Mouse (Mus musculus) heart, embryonic 16.5 days (tissue): ENCODE measurements at regions not wholly inside any gene's neighbourhood (a gene's known extent, or its start where the extent isn't known, plus 50 kb on each side); places are given as distances from the start of the nearest gene placed in this dataset.

ENCODE experiments used
- ATAC-seq: fragments of 200-750 bp; cut with Nextera tagmentation; replicated peaks from 2 replicates; pipeline ENCODE4 v1.8.0; 2017; ENCODE audit warnings: moderate number of reproducible peaks; ENCODE audit not compliant: insufficient read depth, low FRiP score; ENCODE audit errors: extremely low read depth
- H3K27ac ChIP-seq: fragments of 300-500 bp; sonication (generic); 2 replicates; pipeline ENCODE4 v1.5.1; 2014; ENCODE audit warnings: mild to moderate bottlenecking, low read length, control low read depth, moderate library complexity
- H3K27me3 ChIP-seq: fragments of 300-500 bp; sonication (generic); 2 replicates; pipeline ENCODE4 v1.6.1; 2014; ENCODE audit warnings: low read length, mixed read lengths; ENCODE audit not compliant: control insufficient read depth, insufficient read depth
- H3K36me3 ChIP-seq: fragments of 300-500 bp; sonication (generic); 2 replicates; pipeline ENCODE4 v1.6.1; 2014; ENCODE audit not compliant: control insufficient read depth, insufficient read depth
- H3K4me1 ChIP-seq: fragments of 300-500 bp; sonication (generic); 2 replicates; pipeline ENCODE4 v1.6.1; 2014; ENCODE audit warnings: low read length, mixed read lengths; ENCODE audit not compliant: control insufficient read depth, insufficient read depth
- H3K4me2 ChIP-seq: fragments of 300-500 bp; sonication (generic); 2 replicates; pipeline ENCODE4 v1.6.1; 2014; ENCODE audit warnings: low read depth, mild to moderate bottlenecking, control low read depth, low read length
- H3K4me3 ChIP-seq: fragments of 300-500 bp; sonication (generic); 2 replicates; pipeline ENCODE4 v1.5.1; 2014; ENCODE audit warnings: mild to moderate bottlenecking, control low read depth, low read length
- H3K9ac ChIP-seq: fragments of 300-500 bp; sonication (generic); 2 replicates; pipeline ENCODE4 v1.6.1; 2014; ENCODE audit warnings: low read length, control low read depth
- H3K9me3 ChIP-seq: fragments of 300-500 bp; sonication (generic); replicated peaks from 2 replicates; pipeline ENCODE4 v1.6.1; 2016; ENCODE audit warnings: low read length; ENCODE audit not compliant: control insufficient read depth
- WGBS: fragments of 180-500 bp; shearing (Covaris S2); extraction: QIAGEN DNeasy Blood & Tissue Kit; methylation state at CpG from one replicate; pipeline ENCODE4 v1.1.7; 2014; 5-methylcytosine and 5-hydroxymethylcytosine counted together

DNA sequence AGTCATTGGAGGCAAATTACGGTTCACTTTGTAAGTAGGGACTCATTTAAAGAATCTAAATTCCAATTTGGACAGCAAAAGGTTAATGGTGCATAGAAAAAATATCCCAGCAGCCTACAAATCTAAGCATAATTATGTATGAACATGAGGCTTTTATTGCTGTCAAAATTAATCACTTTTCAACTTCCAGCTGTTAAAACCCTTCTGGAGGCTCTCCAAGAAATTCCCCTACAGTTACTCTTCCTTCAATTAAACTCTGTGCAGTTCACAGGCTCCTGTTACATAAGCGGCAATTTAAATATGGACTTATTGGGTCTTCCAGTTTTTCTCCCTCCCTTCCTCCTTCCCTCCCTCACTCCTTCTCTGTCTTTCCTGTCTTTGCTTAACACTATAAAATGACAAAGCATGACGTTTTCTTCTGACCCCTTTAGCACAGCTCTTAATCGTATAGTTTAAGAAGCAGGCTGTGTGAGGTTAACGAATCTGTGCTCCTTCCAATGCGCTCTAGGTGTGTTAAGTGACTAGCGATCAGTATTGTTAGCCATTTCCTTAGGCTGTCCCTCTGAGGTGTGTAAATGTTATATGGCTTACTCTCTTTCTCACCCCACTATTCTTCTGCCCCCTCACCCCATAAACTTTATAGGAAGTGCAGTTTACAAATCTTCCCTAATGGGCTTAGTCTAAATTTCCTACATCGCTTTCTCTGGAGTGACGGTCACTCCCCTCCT lies 247.0 kb downstream of the Enc1 start:
- Histone ChIP-seq H3K27me3 (no peaks in the 10 kb centered on the region), H3K36me3 (no peaks in the 10 kb centered on the region), H3K4me1 (peaks cover 6% of the 10 kb centered on the region; the same call in 1 of the 2 replicates), H3K9me3 (no peaks in the 10 kb centered on the region), H3K4me2 (no peak overlapping the region), H3K9ac (no peak overlapping the region), H3K27ac (no peak overlapping the region), H3K4me3 (no peak overlapping the region)
- 66% methylated on average over 9 of the region's 9 CpGs for WGBS
- no peak for ATAC-seq

DNA sequence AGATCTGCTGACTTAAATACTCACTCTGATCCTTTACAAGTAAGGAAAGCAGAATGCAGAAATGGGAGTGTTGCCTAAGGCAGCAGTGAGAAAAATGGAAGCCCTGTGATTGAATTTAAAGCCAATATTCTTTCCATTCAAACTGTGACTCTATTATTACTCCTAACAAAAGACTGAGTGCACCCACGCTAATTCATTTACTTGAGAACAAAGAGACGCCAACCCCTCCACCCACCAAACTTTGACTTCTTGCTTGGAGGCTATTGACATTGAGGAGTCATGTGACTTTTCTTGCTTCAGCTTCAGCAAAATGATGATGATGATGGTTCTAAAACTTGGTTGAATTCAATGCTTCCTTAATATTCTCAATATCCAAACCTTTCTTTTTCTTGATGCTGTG lies 245.6 kb downstream of the Enc1 start:
- no peak overlapping the region for H3K4me2 ChIP-seq
- no peak for ATAC-seq
- H3K4me1 ChIP-seq = peaks cover 6% of the 10 kb centered on the region; the same call in 1 of the 2 replicates
- 86% methylated on average over 2 of the region's 2 CpGs for WGBS
- no peak overlapping the region for H3K9ac ChIP-seq
- no peaks in the 10 kb centered on the region; the same call in 1 of the 2 replicates for H3K9me3 ChIP-seq
- no peak overlapping the region for H3K27ac ChIP-seq
- H3K4me3 ChIP-seq = no peak overlapping the region
- no peaks in the 10 kb centered on the region for H3K36me3 ChIP-seq
- no peaks in the 10 kb centered on the region for H3K27me3 ChIP-seq

DNA sequence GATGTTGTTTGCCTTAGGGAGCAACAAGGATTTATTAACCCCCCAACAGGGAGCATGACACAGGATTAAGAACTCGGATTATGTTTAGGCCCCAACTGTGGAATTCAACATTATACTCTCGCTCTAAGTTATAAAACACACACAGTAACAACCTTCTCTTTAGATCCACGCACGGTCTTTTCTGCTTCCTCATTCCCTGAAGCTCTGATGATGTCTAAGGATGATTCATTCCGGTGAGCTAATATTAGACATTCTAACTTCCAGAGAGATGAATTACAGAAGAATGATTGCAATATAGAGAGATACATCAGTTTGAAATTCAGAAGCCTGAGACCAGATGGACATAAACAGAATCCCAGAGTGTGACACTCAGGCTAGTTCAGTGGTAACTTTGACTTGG lies 245.0 kb downstream of the Enc1 start:
- WGBS = 87% methylated on average over 5 of the region's 5 CpGs
- ATAC-seq = no peak
- Histone ChIP-seq H3K4me1 (peaks cover 6% of the 10 kb centered on the region; the same call in 1 of the 2 replicates), H3K4me2 (no peak overlapping the region), H3K4me3 (no peak overlapping the region), H3K27me3 (no peaks in the 10 kb centered on the region), H3K9ac (no peak overlapping the region), H3K27ac (no peak overlapping the region), H3K9me3 (no peaks in the 10 kb centered on the region; the same call in 1 of the 2 replicates), H3K36me3 (no peaks in the 10 kb centered on the region)

GRCm38 (mm10) chr13:97484808-97485545 lies 244.1 kb downstream of the Enc1 start:
- H3K4me3 ChIP-seq = no peak overlapping the region
- H3K4me1 ChIP-seq = peaks cover 6% of the 10 kb centered on the region; the same call in 1 of the 2 replicates
- no peaks in the 10 kb centered on the region; the same call in 1 of the 2 replicates for H3K9me3 ChIP-seq
- WGBS = 50% methylated on average over 20 of the region's 20 CpGs
- no peak overlapping the region for H3K9ac ChIP-seq
- no peak overlapping the region for H3K4me2 ChIP-seq
- H3K27ac ChIP-seq = no peak overlapping the region
- no peaks in the 10 kb centered on the region for H3K27me3 ChIP-seq
- no peaks in the 10 kb centered on the region for H3K36me3 ChIP-seq
- no peak for ATAC-seq

- Histone ChIP-seq H3K4me3 (no peak overlapping the region), H3K27me3 (no peaks in the 10 kb centered on the region), H3K27ac (no peak overlapping the region), H3K9me3 (no peaks in the 10 kb centered on the region; the same call in 1 of the 2 replicates), H3K36me3 (no peaks in the 10 kb centered on the region), H3K4me2 (no peak overlapping the region), H3K4me1 (0 out of 2 replicates have a peak, but pooled peaks cover 4% of the 10 kb centered on the region), H3K9ac (no peak overlapping the region)
- no peak for ATAC-seq
- WGBS = 54% methylated on average over 8 of the region's 8 CpGs
These were observed 242.8 kb downstream of the Enc1 start for GRCm38 (mm10) chr13:97483681-97484080.

GRCm38 (mm10) chr13:97482439-97482946 lies 241.6 kb downstream of the Enc1 start:
- Histone ChIP-seq H3K9me3 (no peaks in the 10 kb centered on the region; the same call in 1 of the 2 replicates), H3K27ac (no peak overlapping the region), H3K27me3 (no peaks in the 10 kb centered on the region), H3K36me3 (no peaks in the 10 kb centered on the region), H3K4me2 (no peak overlapping the region), H3K4me1 (0 out of 2 replicates have a peak, but pooled peaks cover 4% of the 10 kb centered on the region), H3K4me3 (no peak overlapping the region), H3K9ac (no peak overlapping the region)
- no peak for ATAC-seq
- WGBS = 88% methylated on average over 3 of the region's 3 CpGs

DNA sequence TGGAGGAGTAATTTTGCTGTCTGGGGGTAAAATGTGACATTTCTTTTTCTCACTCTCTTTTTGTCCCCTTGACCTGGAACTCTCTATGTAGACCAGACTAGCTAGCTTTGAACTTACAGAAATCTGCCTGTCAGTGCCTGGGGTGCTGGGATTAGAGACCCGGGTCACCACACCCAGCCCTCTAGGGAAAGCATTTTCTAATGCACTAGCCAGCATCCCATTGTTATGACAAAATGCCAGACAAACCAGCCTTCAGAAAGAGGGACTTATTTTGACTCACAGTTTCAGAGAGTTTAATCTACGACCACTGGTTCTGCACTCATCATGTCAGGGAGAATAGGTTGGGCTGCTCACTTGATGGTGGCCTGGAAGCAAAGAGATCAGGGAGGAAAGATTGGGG lies 240.4 kb downstream of the Enc1 start:
- ATAC-seq = no peak
- H3K4me1 ChIP-seq = 0 out of 2 replicates have a peak, but pooled peaks cover 4% of the 10 kb centered on the region
- no peaks in the 10 kb centered on the region for H3K36me3 ChIP-seq
- no peak overlapping the region for H3K9ac ChIP-seq
- H3K9me3 ChIP-seq = no peaks in the 10 kb centered on the region; the same call in 1 of the 2 replicates
- WGBS = 91% methylated on average over 2 of the region's 2 CpGs
- no peak overlapping the region for H3K4me3 ChIP-seq
- H3K4me2 ChIP-seq = no peak overlapping the region
- no peak overlapping the region for H3K27ac ChIP-seq
- H3K27me3 ChIP-seq = no peaks in the 10 kb centered on the region

DNA sequence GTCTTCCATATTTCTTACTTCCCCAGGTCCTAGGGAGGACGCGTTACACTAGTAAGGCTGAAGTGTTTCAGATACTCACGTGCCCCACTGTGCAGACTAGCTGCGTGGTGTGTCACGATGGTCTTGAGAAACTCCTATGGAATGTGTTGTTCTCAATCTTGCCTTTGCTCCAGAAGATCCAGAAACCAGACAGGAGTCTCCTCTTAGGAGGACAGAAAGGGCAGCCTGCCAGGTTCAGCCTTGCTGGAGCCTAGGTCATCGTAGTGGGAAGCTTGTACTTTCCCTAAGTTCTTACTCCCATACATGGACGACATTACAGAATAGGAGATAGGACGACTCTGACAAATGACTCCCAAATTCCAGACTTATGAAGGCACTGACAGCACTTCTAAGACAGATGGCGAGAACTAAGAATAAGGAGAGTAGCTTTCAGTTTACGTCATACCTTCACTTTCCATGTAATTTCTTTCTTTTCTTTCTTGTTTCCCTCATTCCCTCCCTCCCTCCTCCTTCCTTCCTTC lies 238.2 kb downstream of the Enc1 start:
- no peaks in the 10 kb centered on the region for H3K4me1 ChIP-seq
- H3K4me2 ChIP-seq = no peak overlapping the region
- no peak for ATAC-seq
- WGBS = 72% methylated on average over 10 of the region's 10 CpGs
- no peaks in the 10 kb centered on the region for H3K27me3 ChIP-seq
- H3K4me3 ChIP-seq = no peak overlapping the region
- H3K36me3 ChIP-seq = no peaks in the 10 kb centered on the region
- H3K27ac ChIP-seq = no peak overlapping the region
- no peak overlapping the region for H3K9ac ChIP-seq
- H3K9me3 ChIP-seq = no peaks in the 10 kb centered on the region; the same call in 1 of the 2 replicates

DNA sequence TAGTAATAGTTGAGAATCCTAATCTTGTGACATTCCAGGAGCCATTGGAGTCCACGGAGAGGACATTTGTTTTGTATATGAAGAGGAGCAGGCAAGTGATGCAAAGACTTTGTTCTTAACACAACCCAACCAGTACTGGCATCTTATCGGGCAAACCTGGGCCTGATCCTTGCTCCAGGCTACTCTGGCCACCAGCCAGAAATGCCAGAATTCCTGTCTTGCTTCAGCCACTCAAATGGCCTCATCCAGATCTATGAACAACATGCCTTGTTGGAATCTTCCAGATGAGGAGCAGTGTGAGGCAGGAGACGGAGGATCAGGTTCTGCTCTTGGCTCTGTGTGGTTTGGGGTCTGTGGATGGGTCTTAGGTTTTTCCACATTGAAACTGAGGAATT lies 233.1 kb downstream of the Enc1 start:
- no peak overlapping the region for H3K27ac ChIP-seq
- no peak overlapping the region for H3K9ac ChIP-seq
- 56% methylated on average over 3 of the region's 3 CpGs for WGBS
- H3K4me2 ChIP-seq = no peak overlapping the region
- no peaks in the 10 kb centered on the region for H3K27me3 ChIP-seq
- ATAC-seq = no peak
- no peaks in the 10 kb centered on the region for H3K4me1 ChIP-seq
- H3K36me3 ChIP-seq = no peaks in the 10 kb centered on the region
- no peak overlapping the region for H3K4me3 ChIP-seq
- no peaks in the 10 kb centered on the region for H3K9me3 ChIP-seq
